Mouse (Mus musculus): ENCODE data around the gene Serpinc1.

Gene Serpinc1

GRCm38 (mm10) chr1:161046972-161047371, 68.6 kb downstream of the Serpinc1 start:
- DNase-seq (ENCODE audit: low spot score): no peak
